Mouse (Mus musculus) cerebellum, adult 2 months (tissue): ENCODE results near the gene Myh9.
"Not testable (repeated sequence)": the region's sequence is repeated elsewhere in the genome, so short reads cannot be mapped to it uniquely, and the experiment has no call there.

Source experiments
- CTCF ChIP-seq: fragments of 200-500 bp; IDR thresholded peaks from 2 replicates; pipeline ENCODE4 v1.5.1; 2011; ENCODE audit warnings: low read depth, mild to moderate bottlenecking, control low read depth, low read length, moderate library complexity, borderline replicate concordance; ENCODE audit not compliant: insufficient read depth
- POLR2A ChIP-seq: fragments of 200-500 bp; IDR thresholded peaks from 2 replicates; pipeline ENCODE4 v1.6.1; 2011; ENCODE audit warnings: low read length, control low read depth, borderline replicate concordance; ENCODE audit not compliant: insufficient read depth

GRCm38 (mm10) chr15:77725393-77726020 lies 116.5 kb downstream of the Myh9 start:
- not testable (repeated sequence) for TF ChIP-seq CTCF, POLR2A
